Mouse (Mus musculus): ENCODE data around the gene Rwdd4a. TPM values are rescaled to one million over a fixed set of nuclear protein-coding genes. Genes with fewer than 3 reads are reported as not detected.

Gene Rwdd4a
- polyA plus RNA-seq, 1 experiment from 2014 or later: 40.2 TPM

DNA sequence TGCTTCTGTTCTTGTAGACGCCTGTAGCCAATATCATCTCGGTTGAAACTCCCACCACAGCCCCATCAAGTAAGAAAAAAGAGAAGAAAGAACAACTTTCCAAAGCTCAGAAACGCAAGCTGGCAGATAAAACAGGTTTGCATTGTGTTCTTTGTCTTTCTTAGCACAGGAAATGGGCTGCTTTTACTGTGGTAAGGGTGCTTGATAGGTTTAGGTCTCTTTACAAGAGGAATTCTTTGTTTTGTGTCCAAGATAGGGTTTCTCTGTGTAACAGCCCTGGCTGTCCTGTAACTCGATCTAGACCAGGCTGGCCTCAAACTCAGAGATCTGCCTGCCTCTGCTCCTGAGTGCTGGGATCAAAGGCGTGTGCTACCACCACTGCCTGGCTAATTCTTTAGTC lies 10.6 kb downstream of the Rwdd4a start:
- Histone ChIP-seq H3K36me3 (peaks cover 81% of the 10 kb centered on the region), H3K4me1 (no peaks in the 10 kb centered on the region), H3K9me3 (no peaks in the 10 kb centered on the region), H3K4me3 (no peak overlapping the region), H3K27ac (no peak overlapping the region), H3K27me3 (ENCODE audit: insufficient read depth, poor library complexity, severe bottlenecking) (no peaks in the 10 kb centered on the region)
- WGBS: 89% methylated on average over 5 of the region's 5 CpGs
- peak; percentile 3 for DNase-seq (ENCODE audit: low spot score)

DNA sequence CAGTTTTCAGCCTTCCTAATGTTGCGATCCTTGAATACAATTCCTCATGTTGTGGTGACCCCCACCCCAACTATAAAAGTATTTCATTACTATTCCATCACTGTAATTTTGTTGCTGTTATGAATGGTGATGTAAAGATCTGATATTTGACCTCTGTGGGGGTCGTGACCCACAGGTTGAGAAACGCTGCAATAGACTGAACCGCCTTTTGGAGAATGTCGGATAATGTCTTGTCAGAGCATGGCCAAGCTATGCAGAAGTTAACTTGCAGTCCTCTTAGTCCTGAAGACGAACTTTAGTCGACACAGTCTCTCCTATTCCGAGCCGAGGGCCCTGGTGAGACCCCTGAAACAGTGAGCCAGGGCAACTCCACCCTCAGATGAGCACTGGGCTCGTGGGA lies 13.6 kb downstream of the Rwdd4a start:
- H3K27me3 ChIP-seq (ENCODE audit: insufficient read depth, poor library complexity, severe bottlenecking): no peaks in the 10 kb centered on the region
- DNase-seq (ENCODE audit: low spot score): no peak
- H3K9me3 ChIP-seq: no peaks in the 10 kb centered on the region
- 97% methylated on average over 10 of the region's 10 CpGs for WGBS
- no peaks in the 10 kb centered on the region for H3K4me1 ChIP-seq
- peaks cover 91% of the 10 kb centered on the region for H3K36me3 ChIP-seq
- no peak overlapping the region for H3K27ac ChIP-seq
- no peak overlapping the region for H3K4me3 ChIP-seq

DNA sequence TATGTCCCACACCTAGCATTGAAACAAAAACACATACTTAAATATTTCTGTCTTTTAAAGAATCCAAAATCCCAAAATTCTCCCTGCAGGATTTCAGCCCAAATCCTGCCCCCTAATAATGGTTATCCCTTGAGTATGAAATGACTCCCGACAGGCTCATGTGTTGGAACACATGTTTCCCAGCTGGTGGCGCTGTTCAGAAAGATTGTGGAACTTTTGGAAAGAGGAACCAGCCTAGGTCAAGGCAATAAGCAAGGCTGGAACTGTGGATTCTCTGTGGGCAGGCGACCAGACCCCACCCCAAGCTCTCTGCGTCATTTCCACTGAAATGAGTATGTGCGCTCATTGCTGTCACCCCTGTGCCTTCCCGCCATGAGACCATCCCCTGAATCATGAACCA lies 20.1 kb downstream of the Rwdd4a start:
- no peak overlapping the region for H3K27ac ChIP-seq
- H3K4me1 ChIP-seq: peaks cover 5% of the 10 kb centered on the region; the same call in 1 of the 2 replicates
- H3K27me3 ChIP-seq (ENCODE audit: insufficient read depth, poor library complexity, severe bottlenecking): no peaks in the 10 kb centered on the region
- WGBS: 82% methylated on average over 6 of the region's 6 CpGs
- H3K4me3 ChIP-seq: no peak overlapping the region
- no peaks in the 10 kb centered on the region for H3K9me3 ChIP-seq
- peaks cover 41% of the 10 kb centered on the region for H3K36me3 ChIP-seq
- DNase-seq (ENCODE audit: low spot score): no peak

DNA sequence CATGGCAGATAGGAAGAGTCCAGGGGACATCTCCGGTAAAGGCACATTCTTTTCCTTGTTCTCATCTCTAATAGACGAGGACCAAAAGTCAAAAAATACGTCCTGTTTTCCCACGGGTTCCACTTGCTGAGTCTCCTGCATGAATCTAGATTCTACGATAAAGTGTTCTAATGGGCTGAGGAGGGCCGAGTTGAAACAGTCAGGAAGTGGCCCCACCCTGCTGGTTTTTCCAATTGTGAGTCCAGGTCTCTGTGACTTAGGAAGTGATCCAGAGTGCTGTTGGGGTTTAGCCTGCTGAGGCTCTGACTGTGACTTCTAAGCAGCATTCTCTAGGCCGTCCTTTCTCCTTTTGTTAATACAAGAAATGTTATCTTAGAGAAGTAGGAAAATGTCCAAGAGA lies 23.0 kb downstream of the Rwdd4a start:
- no peaks in the 10 kb centered on the region for H3K27me3 ChIP-seq (ENCODE audit: insufficient read depth, poor library complexity, severe bottlenecking)
- 75% methylated on average over 7 of the region's 7 CpGs for WGBS
- no peaks in the 10 kb centered on the region for H3K9me3 ChIP-seq
- no peak overlapping the region for H3K27ac ChIP-seq
- H3K4me3 ChIP-seq: no peak overlapping the region
- peaks cover 12% of the 10 kb centered on the region for H3K36me3 ChIP-seq
- H3K4me1 ChIP-seq: peaks cover 5% of the 10 kb centered on the region; the same call in 1 of the 2 replicates
- no peak for DNase-seq (ENCODE audit: low spot score)

DNA sequence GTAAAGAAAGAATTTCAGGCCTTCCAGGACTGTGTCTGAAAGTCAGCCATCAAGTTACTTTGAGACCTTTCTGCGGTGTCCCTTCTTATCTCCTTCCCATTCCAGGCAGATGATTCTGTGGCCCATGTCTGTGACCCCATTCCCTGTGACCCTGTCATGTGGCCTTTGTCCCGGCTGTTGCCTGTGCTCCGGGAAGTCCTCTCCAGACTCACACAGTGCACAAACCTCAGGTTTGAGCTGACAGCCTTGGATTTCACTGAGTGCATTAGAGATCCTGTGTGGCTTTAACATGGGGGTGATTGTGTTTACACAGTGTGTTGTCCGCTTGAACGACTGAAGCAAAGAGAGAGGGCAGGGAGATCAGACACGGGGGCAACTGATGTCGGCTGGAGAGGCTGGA lies 24.8 kb downstream of the Rwdd4a start:
- DNase-seq (ENCODE audit: low spot score): no peak

DNA sequence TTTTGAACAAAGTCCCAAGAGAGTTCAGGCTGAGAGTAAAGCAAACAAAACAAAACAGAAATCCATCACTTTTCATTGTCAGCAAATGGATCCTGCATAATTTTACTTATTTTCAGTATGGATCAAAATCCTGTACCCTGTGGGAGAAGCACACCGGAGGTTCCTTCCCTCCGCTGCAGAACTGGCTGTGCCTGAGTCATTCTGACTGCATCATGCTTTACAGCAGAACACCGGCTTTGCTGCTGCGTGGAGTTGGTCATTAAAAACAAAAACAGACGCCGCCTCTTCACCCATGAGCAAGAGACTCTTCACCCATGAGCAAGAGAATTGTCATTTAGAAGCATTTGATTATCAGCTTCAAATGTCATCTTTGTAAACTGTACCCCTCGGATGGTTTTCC lies 27.3 kb downstream of the Rwdd4a start:
- H3K27ac ChIP-seq: no peak overlapping the region
- 88% methylated on average over 7 of the region's 7 CpGs for WGBS
- DNase-seq (ENCODE audit: low spot score): no peak
- H3K4me3 ChIP-seq: no peak overlapping the region
- no peaks in the 10 kb centered on the region for H3K27me3 ChIP-seq (ENCODE audit: insufficient read depth, poor library complexity, severe bottlenecking)
- H3K9me3 ChIP-seq: no peaks in the 10 kb centered on the region
- H3K4me1 ChIP-seq: peaks cover 5% of the 10 kb centered on the region; the same call in 1 of the 2 replicates
- no peaks in the 10 kb centered on the region for H3K36me3 ChIP-seq

More for the DNA sequence above, 24.8 kb downstream of the Rwdd4a start:
- Histone ChIP-seq H3K27ac (0 out of 2 replicates have a peak overlapping the region, but pooled peaks have one; percentile 42), H3K4me1 (peaks cover 5% of the 10 kb centered on the region; the same call in 1 of the 2 replicates), H3K36me3 (peaks cover 6% of the 10 kb centered on the region), H3K4me3 (no peak overlapping the region), H3K27me3 (ENCODE audit: insufficient read depth, poor library complexity, severe bottlenecking) (no peaks in the 10 kb centered on the region), H3K9me3 (no peaks in the 10 kb centered on the region)
- WGBS: 20% methylated on average over 7 of the region's 7 CpGs

DNA sequence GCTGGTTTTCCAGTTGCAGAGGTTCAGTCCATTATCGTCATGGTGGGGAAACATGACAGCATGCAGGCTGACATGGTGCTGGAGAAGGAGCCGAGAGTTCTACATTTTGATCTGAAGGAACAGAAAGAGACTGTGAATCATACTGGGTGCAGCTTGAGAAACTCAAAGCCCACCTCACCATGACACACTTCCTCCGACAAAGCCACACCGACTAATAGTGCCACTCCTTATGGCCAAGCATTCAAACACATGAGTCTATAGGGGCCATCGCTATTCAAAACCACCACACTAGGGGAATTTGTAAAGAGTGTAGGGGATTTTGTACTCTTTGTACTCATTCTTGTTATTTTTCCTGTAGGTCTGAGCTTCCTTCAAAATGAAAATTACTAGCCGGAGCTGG lies 33.1 kb downstream of the Rwdd4a start:
- WGBS: 92% methylated on average over 6 of the region's 6 CpGs
- H3K4me3 ChIP-seq: no peak overlapping the region
- H3K27ac ChIP-seq: no peak overlapping the region

DNA sequence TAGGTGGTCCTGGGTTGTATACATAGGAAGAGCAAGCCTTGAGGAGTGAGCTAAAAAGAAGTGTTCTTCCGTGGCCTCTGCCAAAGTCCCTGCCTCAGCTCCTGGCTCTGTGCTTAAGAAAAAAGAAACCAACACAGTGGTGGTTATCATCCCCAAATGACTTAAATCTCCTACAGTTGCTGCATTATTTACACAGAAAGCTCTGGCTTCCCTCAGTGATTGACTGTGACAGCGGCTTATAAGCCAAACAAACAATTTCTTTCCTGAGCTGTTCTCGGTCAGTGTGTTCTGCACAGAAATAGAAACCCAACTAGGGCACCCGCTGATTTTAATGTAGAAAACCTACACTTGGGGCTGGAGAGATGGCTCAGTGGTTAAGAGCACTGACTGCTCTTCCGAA lies 34.6 kb downstream of the Rwdd4a start:
- no peaks in the 10 kb centered on the region for H3K4me1 ChIP-seq
- 73% methylated on average over 5 of the region's 5 CpGs for WGBS
- no peaks in the 10 kb centered on the region for H3K36me3 ChIP-seq
- H3K4me3 ChIP-seq: no peak overlapping the region
- no peaks in the 10 kb centered on the region for H3K27me3 ChIP-seq (ENCODE audit: insufficient read depth, poor library complexity, severe bottlenecking)
- no peak overlapping the region for H3K27ac ChIP-seq
- H3K9me3 ChIP-seq: no peaks in the 10 kb centered on the region
- no peak for DNase-seq (ENCODE audit: low spot score)

More for the DNA sequence above, 33.1 kb downstream of the Rwdd4a start:
- H3K36me3 ChIP-seq: no peaks in the 10 kb centered on the region
- H3K4me1 ChIP-seq: no peaks in the 10 kb centered on the region
- no peaks in the 10 kb centered on the region for H3K27me3 ChIP-seq (ENCODE audit: insufficient read depth, poor library complexity, severe bottlenecking)
- no peak for DNase-seq (ENCODE audit: low spot score)
- H3K9me3 ChIP-seq: no peaks in the 10 kb centered on the region

DNA sequence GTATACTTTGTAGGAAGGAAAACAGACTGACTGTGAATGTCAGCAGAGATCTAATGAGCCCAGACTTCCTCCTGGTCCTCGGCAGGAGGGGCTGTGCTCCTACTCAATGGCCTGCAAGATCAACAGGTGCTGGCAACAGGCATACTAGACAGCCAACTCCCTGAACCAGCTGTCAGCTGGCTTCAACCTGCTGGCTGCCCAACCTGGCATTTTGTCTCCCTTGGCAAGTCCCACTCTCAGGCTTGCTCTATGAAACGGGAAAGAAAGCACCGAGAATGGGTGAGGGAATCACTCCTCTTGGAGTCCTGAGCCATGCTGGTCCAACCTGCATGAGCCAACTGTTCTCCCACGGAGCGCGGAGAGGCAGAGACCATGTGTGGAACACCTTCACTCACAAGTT lies 36.7 kb downstream of the Rwdd4a start:
- H3K4me3 ChIP-seq: no peak overlapping the region
- no peaks in the 10 kb centered on the region for H3K9me3 ChIP-seq
- H3K4me1 ChIP-seq: no peaks in the 10 kb centered on the region
- no peaks in the 10 kb centered on the region for H3K36me3 ChIP-seq
- H3K27ac ChIP-seq: no peak overlapping the region
- 83% methylated on average over 6 of the region's 6 CpGs for WGBS
- no peak for DNase-seq (ENCODE audit: low spot score)
- no peaks in the 10 kb centered on the region for H3K27me3 ChIP-seq (ENCODE audit: insufficient read depth, poor library complexity, severe bottlenecking)

DNA sequence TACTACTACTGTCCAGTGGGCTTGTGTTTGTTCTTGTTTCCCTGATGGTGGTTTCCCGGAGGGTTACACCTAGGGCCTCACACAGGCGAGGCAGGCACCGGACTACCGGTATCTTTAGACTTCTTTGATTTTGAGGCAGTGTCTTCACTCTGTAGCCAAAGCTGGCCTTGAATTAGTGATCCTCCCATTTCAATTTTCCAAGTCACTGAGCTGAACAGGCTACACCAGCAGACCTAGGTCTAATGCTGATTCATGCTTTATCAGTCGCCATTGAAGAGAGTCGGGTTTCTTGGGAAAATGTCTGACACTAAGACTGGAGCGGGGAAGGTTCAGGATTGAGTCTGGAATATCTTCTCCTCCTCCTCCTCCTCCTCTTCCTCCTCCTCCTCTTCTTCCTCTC lies 40.0 kb downstream of the Rwdd4a start:
- H3K27ac ChIP-seq: no peak overlapping the region
- no peaks in the 10 kb centered on the region; the same call in 1 of the 2 replicates for H3K9me3 ChIP-seq
- no peak for DNase-seq (ENCODE audit: low spot score)
- WGBS: 84% methylated on average over 7 of the region's 7 CpGs
- no peak overlapping the region for H3K4me3 ChIP-seq
- no peaks in the 10 kb centered on the region for H3K36me3 ChIP-seq
- H3K4me1 ChIP-seq: no peaks in the 10 kb centered on the region
- no peaks in the 10 kb centered on the region for H3K27me3 ChIP-seq (ENCODE audit: insufficient read depth, poor library complexity, severe bottlenecking)

DNA sequence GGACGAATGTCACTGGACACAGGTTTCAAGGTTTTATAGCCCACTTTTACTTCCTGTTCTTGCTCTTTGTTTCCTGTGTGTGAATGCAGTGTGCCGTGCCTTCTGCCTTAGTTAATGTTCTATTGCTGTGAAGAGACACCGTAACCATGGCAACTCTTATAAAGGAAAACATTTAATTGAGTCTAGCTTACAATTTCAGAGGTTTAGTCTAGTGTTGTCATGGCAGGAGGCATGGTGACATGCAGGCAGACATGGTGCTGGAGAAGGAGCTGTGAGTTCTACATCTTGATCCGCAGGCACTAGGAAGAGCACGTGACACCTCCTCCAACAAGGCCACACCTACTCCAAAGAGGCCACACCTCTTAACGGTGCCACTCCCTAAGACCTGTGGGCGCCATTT lies 48.0 kb downstream of the Rwdd4a start:
- no peaks in the 10 kb centered on the region for H3K9me3 ChIP-seq
- WGBS: 81% methylated on average over 7 of the region's 7 CpGs
- no peaks in the 10 kb centered on the region for H3K27me3 ChIP-seq (ENCODE audit: insufficient read depth, poor library complexity, severe bottlenecking)
- no peaks in the 10 kb centered on the region for H3K4me1 ChIP-seq
- no peak overlapping the region for H3K4me3 ChIP-seq
- no peaks in the 10 kb centered on the region for H3K36me3 ChIP-seq
- DNase-seq (ENCODE audit: low spot score): no peak
- H3K27ac ChIP-seq: no peak overlapping the region

DNA sequence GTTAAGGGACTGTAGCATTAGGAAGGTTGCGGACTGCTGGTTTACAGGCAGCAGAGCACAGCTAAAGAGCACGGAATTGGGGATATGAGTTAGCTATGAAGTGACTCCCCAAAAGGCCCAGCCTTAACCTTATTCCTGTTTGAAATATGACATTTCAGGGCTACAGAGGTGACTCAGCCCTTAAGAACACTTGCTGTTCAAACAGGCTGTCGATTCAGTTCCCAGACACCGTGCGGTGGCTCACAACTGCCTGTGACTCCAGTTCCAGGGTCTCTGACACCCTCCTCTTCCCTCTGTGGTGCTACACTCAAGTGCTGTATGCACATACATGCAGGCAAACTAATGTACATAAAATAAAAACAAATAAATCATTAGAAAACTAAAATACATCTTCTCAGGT lies 55.2 kb downstream of the Rwdd4a start:
- Histone ChIP-seq H3K4me3 (no peak overlapping the region), H3K27me3 (ENCODE audit: insufficient read depth, poor library complexity, severe bottlenecking) (no peaks in the 10 kb centered on the region), H3K4me1 (no peaks in the 10 kb centered on the region), H3K36me3 (no peaks in the 10 kb centered on the region), H3K27ac (no peak overlapping the region), H3K9me3 (no peaks in the 10 kb centered on the region)
- WGBS: 89% methylated on average over 5 of the region's 5 CpGs
- no peak for DNase-seq (ENCODE audit: low spot score)

DNA sequence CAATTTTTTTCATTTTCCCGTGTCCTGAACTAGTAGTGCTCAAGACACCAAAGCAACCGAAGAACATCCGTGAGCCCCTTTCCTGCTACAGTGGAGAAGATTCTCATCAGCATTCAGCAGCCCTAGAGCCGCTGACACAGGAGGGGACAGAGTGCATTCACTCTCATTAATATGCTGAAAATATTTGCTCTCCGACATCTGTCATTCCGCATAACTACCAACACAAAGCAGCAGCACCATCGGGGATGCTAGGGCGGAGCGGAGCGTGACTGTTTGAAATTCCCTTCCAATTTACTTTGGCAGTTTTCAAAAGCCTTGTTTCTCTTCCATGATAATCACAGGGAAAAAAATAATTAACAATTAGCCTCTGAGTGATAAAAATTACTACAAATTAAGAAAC lies 56.9 kb downstream of the Rwdd4a start:
- Histone ChIP-seq H3K4me1 (no peaks in the 10 kb centered on the region), H3K36me3 (no peaks in the 10 kb centered on the region), H3K4me3 (no peak overlapping the region), H3K9me3 (no peaks in the 10 kb centered on the region), H3K27ac (no peak overlapping the region), H3K27me3 (ENCODE audit: insufficient read depth, poor library complexity, severe bottlenecking) (no peaks in the 10 kb centered on the region)
- WGBS: 89% methylated on average over 10 of the region's 10 CpGs
- no peak for DNase-seq (ENCODE audit: low spot score)

DNA sequence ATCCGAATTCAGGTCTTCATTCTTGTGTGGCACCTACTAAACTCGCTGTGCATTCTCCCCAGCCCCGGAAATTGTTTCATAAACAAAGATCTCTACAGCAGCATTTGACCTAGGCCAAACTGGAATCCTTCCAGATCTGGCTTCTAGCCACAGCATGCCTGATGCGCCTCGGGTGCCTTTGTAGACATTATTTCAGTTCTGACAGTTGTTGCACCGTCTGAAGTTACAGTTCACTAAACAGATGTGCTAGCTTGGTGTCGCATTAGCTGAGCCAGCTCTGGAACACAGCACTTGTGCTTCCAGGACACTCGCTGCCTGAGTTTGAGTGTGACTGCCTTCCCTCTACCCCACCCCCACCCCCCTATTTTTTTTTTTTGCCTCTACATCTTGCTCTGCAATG lies 67.2 kb downstream of the Rwdd4a start:
- WGBS: 87% methylated on average over 8 of the region's 8 CpGs
- Histone ChIP-seq H3K36me3 (no peaks in the 10 kb centered on the region), H3K4me1 (peaks cover 13% of the 10 kb centered on the region; the same call in 1 of the 2 replicates), H3K27me3 (ENCODE audit: insufficient read depth, poor library complexity, severe bottlenecking) (no peaks in the 10 kb centered on the region), H3K4me3 (no peak overlapping the region), H3K9me3 (no peaks in the 10 kb centered on the region), H3K27ac (no peak overlapping the region)
- no peak for DNase-seq (ENCODE audit: low spot score)

All from heart, embryonic 10.5 days (tissue).